Mouse (Mus musculus) kidney, adult 9 months (tissue): ENCODE results near the gene Inmt.

Experiments
- DNase-seq: peaks from one replicate; pipeline ENCODE4 v3.0.0; 2022

The Inmt gene

DNA sequence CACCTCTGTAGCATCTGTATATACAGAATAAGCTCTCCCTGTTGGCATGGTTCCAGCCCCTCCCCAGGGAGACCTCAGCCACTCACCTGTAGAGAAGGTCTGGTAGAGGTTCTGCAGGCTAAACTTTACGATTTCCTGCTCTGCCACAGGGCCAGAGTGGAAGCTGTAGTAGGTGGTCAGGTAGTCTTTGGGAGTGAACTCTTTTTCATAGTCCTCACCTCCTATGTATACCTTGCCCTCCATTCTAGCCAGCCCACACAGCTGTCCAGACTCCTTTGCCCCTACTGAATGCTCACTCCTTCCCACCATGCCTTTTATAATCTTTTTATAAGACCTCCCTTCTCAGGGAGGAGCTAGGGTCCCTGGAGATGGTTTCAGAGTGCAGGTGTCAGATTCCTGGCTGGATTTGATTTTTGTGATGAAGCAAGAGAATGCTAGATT lies at the start of gene Inmt:
Gene Inmt, minus strand, starts transcription at position 303 of the 441 bp plus-strand sequence.
- DNase-seq: peak; percentile 84

DNA sequence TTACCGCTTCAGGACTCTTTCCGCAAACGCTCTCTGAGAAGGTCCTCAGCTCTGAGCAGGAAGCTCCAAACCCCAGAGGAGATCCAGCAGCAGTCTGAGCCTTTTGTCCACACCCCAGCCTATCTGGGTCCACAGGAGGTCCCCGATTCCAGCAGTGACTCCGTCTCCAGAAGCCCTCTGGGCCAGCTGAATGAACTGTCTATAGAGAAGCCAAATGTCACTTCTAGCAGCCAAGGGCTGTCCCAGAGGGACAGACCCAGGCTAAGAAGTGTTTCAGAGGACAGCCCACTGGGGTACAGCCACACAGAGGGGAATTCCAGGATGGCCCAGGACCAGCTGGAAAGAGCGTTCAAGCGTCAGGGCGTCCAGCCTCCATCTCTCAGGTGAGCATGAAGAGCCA lies 49.1 kb upstream of the Inmt start:
- DNase-seq: no peak

DNA sequence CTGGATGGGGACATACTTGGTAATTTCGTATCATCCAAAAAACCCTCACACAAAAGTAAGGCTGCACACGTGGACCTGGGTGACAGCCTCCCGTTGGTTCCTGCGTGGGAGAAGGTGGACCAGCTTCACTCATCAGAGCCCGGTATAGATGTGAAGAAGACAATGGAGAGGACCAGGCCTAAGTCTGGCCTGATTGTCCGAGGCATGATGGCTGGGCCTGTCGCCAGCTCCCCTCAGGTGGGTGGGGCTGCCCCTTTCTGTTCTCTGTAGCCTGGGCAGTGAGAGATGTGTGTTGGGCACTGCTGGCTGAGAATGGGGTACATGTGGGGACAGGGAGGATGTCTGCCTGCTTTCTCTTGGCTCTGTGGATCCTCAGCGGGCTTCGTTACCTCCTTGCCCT lies 43.4 kb upstream of the Inmt start:
- no peak for DNase-seq

DNA sequence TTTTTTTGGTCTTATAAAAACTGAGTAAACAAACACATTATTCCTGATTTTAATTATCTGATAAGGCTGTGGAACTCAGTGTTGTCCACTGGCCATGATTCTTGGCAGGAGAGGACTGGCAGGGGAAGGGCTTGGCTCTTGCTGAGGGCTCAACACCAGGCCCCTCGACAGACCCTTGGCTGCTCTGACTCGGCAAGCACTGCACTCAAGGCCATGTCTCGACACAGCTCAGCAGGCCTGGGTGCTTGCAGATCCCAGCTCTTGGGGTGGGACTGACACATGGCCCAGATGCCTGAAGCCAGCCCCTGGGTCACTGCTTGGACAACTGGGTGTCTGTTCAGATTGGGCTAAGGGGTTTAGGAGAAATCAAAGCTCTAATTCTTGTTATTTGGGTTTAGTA lies 39.7 kb upstream of the Inmt start:
- peak; percentile 36 for DNase-seq

DNA sequence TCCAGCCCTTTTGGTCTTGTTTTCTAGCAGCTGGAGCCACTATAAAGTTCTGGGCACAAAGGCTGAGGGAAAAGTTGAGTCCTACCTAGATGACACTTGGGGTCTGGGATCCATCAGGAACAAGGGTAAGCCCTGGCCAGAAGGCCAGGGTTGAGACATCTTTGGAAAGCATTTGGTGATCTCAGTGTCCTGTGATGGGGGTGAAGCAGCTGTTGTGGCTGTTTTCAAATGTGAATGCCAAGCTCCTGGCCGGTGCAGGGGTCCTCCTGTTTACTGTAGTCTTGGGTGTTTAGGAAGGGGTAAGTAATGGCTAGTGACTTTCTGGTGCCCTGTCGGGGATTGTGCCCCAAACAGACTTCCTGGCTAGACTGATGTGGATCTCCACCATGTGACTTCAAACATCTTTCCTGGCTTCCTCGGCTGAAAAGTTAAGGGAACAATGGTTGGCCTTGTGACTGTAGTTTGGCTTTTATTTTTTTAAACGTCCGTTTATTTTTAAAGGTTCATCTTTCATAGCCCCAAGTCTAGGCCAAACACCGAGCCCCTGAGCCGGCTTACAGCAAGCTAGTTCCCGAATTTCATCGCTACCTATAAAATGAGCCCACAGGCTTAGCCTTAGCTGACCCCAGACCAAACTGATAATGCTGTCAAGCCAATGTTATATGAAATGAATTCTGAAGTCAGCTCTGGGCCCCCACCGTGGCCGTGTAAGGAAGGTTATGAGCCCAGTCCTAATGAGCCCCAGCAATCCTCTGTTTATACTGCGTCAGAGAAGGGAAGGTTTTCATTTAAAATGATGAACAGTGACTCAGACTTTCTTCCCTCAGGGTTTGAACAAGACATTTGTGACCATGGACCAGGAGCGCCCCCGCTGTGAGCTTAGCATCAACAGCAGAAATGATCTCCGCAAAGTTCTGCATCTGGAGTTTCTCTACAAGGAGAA lies 35.9 kb upstream of the Inmt start:
- DNase-seq: no peak

DNA sequence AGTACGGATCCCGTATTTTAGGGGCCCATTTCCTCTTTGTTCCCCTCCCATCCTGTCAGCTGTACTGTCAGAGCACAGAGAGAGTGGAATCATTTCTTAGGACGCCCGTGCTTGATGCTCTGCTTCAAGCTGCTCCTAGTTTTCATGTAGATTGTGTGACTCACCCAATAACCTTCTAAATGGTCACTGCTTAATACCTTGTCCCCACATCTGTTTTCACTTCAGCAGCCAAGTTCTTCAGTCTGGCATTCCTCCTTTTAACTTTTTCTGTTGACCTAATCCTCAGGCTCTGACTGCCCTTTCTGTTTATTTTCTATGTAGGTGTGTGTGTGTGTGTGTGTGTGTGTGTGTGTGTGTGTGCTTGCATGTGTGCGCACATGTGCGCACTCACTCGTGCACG lies 32.9 kb upstream of the Inmt start:
- no peak for DNase-seq

DNA sequence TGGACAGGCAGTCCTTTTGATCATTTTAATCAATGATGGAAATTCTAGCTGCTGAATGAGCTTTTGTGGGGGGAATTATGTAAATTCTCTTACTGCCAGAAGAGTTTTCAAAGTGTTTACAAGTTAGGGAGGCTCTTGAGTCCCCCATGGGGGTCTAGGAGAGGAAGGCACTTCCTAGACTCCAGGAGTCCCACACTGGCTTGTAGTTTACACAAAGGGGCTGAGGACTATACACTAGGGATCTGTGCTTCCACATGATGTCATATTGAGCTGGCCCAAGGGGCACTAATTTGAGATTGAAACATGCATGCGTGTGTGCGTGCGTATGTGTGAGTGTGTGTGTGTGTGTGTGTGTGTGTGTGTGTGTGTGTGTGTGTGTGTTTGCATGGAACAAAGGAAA lies 29.1 kb upstream of the Inmt start:
- no peak for DNase-seq

DNA sequence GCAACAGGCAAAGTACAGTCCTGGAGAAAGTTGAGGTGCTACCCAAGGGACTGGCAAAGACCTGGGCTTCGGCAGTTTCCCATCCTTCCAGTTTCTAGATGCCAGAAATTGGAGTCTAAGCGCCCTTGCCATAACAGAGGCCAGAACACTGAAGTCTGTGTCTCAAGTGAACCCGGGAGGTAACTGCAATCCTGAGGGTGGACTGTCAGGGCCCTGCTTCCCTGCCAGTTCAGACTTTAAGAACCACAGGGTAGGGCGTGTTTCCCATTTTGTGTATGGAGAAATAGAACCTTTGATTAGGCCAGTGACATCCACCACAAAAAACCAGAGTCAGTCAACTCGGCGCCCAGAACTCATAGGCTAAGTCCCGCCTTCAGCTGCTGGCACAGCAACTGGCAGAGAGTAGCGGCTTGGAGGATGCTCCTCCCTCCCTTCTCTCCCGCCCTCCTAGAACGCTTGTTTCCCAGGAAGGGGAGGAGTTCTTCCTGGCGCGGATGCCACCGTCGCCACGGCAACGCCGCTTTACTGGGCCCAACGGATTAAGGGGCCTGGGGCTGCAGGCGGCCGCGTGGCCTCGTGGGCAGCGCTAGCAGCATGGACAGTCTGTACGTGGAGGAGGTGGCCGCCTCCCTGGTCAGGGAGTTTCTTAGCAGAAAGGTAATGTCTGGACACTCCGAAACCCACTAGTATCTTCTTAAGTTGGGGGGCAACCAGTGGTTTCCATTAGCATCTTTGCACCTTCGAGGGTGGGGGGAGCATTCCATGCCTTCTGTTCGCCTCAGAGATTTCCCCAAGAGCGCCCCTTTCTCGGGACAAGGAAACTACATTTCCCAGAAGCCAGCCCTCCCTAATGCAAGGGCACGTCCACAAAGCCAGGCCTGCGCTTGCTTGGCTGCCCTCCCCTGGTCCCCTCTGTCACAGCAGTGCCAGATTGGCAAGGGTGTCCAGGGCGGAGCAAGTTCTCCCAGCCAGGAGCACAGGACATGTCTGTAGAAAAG lies 28.4 kb upstream of the Inmt start, which contains the start of gene Mindy4:
Gene Mindy4, plus strand, starts transcription at position 471 of the 998 bp plus-strand sequence.
- DNase-seq: peak; percentile 94

DNA sequence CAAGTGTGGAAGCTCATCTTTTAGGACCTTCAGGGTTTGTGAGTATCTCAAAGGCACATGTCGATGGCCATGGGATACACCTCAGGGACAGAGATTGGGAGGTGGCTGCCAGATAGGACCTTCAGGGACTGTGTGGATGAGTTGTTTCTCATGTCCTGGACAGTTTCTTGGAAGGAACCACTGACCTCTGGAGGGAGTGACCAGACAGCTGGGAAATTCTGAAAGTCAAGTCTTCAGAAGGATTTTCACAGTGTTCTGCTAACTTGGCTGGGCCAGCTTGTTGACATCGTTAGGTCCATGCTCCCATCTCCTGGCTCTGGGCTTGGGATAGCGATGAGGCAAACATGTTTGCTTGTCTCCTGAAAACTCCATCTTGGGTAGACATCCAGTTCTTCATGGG lies 24.2 kb upstream of the Inmt start:
- DNase-seq: no peak

DNA sequence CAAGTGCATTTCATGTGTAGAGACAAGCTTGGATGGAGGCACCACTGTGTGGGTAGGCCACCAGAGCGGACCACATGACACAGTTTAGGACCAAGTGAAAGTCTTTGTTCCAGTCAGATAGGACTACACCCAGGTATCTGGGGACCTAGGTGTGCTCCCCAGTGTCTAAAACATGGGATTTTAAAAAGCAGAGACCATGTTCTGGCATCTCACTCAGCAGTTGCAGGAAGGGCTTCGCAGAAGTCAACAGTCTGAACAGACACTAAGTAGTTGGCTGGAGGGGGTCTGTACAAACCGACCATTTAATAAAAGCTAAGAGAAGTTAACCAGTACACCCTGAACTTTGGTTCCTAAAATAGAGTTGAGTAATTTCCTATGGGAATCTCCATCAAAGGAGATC lies 18.3 kb upstream of the Inmt start:
- no peak for DNase-seq

DNA sequence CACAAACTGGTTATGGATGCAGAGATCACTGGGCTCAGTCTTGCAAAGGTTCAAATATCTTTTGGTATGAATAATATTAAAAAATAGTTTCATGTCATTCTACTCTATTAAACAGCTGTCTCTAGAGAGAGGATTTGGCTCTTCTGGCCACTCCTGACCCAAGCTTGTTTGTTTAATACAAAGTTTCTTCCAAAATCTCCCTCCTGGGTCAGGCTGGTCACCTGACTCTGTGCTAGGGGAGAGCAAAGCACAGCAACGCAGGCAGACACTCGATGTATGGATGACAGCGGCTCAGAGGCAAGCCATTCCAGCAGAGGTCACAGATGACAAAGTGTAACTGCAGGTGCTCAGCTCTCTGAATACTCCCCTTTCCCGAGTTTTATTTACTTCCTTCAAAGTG lies 16.7 kb upstream of the Inmt start:
- DNase-seq: no peak

DNA sequence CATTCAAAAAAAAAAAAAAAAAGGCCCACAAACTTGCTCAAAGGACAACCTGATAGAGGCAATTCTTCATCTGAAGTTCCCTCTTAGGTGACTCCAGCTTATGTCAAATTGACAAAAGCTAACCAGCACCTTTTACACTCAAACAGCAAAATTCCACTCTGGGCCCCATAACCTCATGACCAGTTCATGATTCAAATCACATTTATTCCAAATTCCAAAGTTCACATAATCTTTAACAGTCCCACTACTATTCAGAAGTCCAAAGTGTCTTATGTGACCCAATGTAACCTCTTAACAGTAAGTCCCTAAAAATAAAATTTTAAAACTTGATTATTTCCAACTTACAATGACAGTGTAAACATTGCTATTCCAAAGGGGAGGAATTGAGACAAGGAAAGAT lies 14.6 kb upstream of the Inmt start:
- DNase-seq: peak; percentile 69

DNA sequence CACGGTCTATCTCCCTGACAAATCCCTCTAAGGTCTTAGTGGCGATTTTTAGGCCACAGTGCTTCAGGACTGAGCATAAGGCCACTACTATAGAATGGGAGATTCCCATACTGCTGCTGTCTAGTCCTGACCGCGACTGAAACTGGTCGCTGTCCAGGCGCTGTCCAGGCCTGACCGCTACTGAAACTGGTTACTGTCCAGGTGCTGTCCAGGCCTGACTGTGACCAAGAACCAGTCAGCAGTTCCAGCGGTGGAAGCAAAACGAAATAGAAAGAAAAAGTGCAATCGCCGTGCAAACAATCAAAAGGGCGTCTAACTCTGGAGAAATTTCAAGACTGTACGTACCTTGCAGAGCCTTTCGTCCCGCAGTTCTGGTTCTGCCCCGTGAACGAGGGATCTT lies 13.0 kb upstream of the Inmt start:
- DNase-seq: peak; percentile 54

DNA sequence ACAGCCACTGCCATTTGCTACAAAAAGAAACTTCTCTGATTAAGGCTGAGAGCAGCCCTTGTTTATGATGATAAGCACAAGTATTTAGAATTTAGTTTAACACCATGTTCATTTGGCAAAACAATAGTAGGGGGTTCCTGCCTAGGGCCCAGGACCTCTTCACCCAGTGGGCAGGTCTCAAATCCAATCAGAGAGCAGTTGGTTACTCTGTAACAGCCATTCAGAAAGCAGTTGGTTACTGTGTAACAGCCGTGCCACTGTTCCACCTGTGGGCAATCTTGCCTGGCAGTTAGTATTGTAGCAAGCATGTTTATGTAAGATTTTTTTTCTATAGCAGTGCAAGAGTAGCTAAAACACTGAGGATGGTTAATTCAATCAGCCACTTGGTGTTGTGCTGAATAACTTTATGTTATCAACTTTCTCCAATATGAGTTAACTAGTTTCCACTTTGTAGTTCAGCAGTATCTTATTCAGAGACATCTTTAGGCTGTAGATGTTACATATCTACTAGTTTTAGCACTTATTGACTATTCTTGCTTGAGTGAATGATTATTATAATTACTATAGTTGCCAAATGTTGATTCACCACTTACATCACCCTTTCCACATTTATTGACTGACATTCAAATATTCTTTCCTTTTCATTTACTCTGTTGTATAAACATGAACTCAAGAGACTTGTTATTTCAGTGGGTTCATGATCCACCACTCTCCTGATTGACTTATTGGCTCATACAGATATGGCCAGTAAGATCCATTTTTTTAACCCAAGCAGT lies 8.0 kb upstream of the Inmt start:
- DNase-seq: peak; percentile 92

DNA sequence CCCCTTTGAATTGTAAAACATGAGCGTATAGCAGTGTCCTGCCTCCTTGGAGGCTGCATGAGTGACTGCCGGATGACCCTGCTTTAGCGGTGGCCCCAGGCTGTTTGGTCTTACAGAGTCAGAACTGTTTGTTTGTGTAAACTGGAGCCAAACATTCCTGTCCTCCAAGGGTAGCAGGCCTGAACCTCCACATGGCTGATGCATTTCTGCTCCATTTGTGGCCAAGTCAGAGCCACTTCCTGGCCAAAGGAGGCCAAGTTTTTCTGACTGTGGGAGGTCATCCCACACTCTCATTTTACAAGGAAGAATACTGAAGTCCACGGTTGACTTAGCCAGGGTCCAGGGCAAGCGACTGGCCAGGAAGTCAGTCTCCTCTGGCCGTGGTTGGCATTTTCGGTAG lies 4.7 kb upstream of the Inmt start:
- DNase-seq: peak; percentile 82

DNA sequence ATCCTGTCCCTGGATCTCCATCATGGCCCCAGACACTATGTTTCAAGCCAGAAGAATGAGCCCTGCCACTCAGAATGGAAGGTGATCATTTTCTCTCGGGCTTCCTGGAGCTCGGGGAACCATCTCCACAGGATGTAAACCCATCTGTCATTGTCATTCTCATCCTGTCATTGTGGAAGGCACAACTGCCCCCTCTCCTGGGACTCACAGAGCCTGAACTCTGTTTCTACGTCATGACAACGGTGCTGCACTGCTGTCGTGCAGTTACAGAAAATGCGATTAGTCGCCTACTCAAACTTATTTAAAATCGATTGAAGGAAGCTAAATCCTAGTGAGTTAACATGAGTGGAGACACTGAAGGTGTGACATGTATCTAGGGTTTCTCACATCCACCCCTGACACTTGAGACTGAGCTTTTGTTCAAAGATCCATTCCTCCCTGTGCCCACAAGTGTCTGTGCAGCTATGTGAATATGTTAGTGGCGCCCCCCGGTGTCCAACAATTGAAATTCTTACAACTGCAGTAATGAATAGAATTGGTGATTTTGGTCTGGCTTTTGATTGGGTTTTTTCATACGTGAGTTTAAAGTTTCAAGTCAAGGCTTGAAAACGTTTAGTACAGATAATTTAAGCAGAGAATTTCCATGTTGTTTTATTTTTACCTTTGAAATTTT lies 2.4 kb upstream of the Inmt start:
- DNase-seq: no peak

DNA sequence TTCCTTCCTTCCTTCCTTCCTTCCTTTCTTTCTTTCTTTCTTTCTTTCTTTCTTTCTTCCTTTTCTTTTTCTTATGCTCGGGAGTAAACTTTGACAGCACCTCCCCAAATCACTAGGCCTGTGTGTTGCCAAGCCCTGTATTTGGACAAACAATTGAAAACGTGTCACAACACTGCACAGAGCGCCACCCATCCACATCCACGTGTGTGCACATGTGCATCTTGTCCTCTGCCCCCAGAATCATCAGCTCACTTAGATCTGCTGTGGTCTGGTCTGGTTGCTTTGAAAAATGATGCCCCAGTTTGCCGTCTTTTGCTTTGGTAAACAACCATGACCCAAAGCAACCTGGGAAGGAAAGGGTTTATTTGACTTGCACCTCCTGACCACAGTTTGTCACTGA lies 1.0 kb upstream of the Inmt start:
- DNase-seq: peak; percentile 92

DNA sequence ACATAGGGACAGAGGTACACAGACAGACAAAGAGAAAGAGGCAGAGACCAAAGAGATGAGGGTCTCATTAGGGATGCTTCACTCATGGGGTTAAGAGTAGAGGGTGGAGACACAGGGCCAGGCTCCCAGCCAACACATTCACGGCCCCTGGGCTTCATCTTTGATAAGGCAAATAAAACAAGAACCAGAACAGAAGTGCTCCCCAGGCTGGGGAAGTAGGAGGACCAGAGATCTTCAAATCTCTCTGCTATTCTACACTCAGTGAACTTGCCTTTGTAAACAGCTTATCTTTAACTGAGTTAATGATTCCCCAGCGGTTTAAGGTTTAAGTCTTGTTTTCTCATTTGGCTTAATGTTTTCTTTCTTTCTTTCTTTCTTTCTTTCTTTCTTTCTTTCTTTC lies 613 bp upstream of the Inmt start:
- DNase-seq: peak; percentile 77

DNA sequence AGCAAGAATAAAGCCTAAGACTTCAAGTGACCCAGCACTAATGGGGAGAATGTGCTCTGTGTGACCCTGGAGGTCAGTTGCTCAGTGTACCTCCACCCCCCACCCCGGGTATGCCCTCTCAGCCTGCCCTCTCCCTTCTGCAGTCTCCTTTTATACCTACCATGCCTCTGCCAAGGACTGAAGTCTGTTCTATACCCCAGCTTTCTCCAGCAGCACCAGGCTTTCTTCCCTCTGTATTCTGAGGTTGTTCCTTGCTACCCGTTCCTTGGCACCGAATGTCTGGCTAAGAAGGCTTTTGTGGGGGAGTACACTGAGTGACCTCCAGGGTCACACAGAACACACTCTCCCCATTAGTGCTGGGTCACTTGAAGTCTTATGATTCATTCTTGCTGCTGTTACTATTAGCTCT lies 898 bp downstream of the Inmt start:
- peak; percentile 67 for DNase-seq

DNA sequence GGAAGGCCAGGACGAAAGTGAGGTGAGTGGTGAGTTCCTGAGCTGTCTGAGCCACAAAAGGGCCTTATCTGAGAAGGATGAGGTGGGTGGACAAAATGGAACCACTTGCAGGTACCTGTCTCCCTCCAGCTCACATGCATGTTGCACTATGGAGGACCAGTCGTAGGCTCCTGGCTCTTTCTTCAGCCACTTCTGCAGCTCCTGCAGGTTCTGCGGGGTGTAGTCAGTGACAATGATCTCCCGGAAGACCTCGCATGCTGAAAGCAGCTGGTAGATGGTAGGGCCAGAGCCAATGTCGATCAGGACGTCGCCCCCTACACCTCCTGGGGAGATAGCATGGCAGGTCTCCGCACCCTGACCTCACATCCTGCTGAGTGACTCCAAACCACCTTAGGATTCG lies 1.7 kb downstream of the Inmt start:
- no peak for DNase-seq

DNA sequence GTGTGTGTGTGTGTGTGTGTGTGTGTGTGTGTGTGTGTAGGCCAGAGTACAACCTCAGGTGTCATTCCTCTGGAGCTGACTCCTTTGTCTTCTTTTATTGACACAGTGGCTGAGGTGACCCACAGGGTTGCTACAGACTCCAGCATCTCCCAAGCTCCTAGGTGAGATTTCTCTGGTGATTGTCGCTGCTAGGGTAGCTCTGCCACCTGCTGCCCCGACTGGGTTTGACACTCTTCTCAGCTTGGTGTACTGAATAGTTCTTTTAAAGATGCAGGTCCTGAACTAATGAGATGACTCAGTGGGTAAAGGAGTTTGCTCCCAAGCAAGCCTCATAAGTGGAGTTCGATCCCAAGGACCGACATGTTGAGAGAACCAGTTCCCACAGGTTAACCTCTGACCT lies 3.2 kb downstream of the Inmt start:
- no peak for DNase-seq

DNA sequence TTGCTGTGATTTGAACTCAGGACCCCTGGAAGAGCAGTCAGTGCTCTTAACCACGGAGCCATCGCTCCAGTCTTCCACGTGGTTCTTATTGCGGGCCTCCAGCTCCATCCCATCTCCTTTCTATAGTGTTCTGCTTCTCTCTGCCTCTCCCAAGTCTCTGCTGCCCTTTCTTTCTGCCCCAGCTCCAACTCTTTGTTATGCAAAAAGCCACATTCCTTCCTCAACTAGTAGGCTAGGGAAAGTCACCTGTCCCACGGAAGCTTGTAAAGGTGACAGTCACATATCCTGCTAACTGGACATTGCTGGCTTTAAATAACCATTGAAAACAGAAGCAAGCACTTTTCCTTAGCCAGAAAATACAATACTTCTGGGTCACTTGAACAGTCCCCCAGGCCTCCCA lies 5.0 kb downstream of the Inmt start:
- DNase-seq: no peak
